Mouse (Mus musculus) hindbrain, embryonic 16.5 days (tissue): ENCODE measurements around the gene S100a11. TPM values are rescaled to one million over a fixed set of nuclear protein-coding genes. Genes with fewer than 3 reads are reported as not detected.
"Not testable (repeated sequence)": the region's sequence is repeated elsewhere in the genome, so short reads cannot be mapped to it uniquely, and the experiment has no call there.

Experiments
- ATAC-seq: fragments of 200-750 bp; cut with Nextera tagmentation; 2 replicates; pipeline ENCODE4 v1.8.0; 2017; ENCODE audit warnings: moderate TSS enrichment, moderate library complexity
- H3K27ac ChIP-seq: fragments of 300-500 bp; sonication (generic); 2 replicates; pipeline ENCODE4 v1.5.1; 2014; ENCODE audit warnings: low read depth, mild to moderate bottlenecking, control low read depth, low read length, moderate library complexity
- H3K27me3 ChIP-seq: fragments of 300-500 bp; sonication (generic); replicated peaks from 2 replicates; pipeline ENCODE4 v1.6.1; 2014; ENCODE audit warnings: low read length; ENCODE audit not compliant: control insufficient read depth, insufficient read depth
- H3K36me3 ChIP-seq: fragments of 300-500 bp; sonication (generic); 2 replicates; pipeline ENCODE4 v1.6.1; 2014; ENCODE audit warnings: mild to moderate bottlenecking, low read length, moderate library complexity, mixed read lengths; ENCODE audit not compliant: control insufficient read depth, insufficient read depth
- H3K4me1 ChIP-seq: fragments of 300-500 bp; sonication (generic); 2 replicates; pipeline ENCODE4 v1.6.1; 2014; ENCODE audit warnings: low read depth, low read length; ENCODE audit not compliant: control insufficient read depth, insufficient read depth
- H3K4me2 ChIP-seq: fragments of 300-500 bp; sonication (generic); 2 replicates; pipeline ENCODE4 v1.6.1; 2014; ENCODE audit warnings: mild to moderate bottlenecking, low read length, control low read depth, moderate library complexity
- H3K4me3 ChIP-seq: fragments of 300-500 bp; sonication (generic); 2 replicates; pipeline ENCODE4 v1.5.1; 2014; ENCODE audit warnings: mild to moderate bottlenecking, low read length, control low read depth, moderate library complexity
- H3K9ac ChIP-seq: fragments of 300-500 bp; sonication (generic); 2 replicates; pipeline ENCODE4 v1.6.1; 2014; ENCODE audit warnings: low read depth, mild to moderate bottlenecking, control low read depth, low read length, moderate library complexity
- H3K9me3 ChIP-seq: fragments of 300-500 bp; sonication (generic); 2 replicates; pipeline ENCODE4 v1.6.1; 2014; ENCODE audit warnings: mild to moderate bottlenecking, low read length, moderate library complexity; ENCODE audit not compliant: control insufficient read depth
- WGBS: fragments of 180-500 bp; shearing (Covaris S2); extraction: QIAGEN DNeasy Blood & Tissue Kit; methylation state at CpG from one replicate; pipeline ENCODE4 v1.1.7; 2014; 5-methylcytosine and 5-hydroxymethylcytosine counted together
- polyA plus RNA-seq: library from polyadenylated mRNA; unstranded; fragments of >200 nt; fragmentation: Nextera tagmentation; extraction: Ambion mirVana; gene quantifications from 2 replicates; pipeline ENCODE4 v1.2.1, GENCODE M21; 2015

S100a11 gene
- polyA plus RNA-seq, 1 experiment from 2014 or later = 173 TPM

GRCm38 (mm10) chr3:93544170-93544569, 23.9 kb downstream of the S100a11 start:
- not testable (repeated sequence) for ATAC-seq, H3K27me3 ChIP-seq, H3K9ac ChIP-seq, H3K4me3 ChIP-seq, H3K9me3 ChIP-seq, H3K36me3 ChIP-seq, H3K27ac ChIP-seq, H3K4me2 ChIP-seq, H3K4me1 ChIP-seq
- WGBS = 87% methylated on average over 6 of the region's 6 CpGs

GRCm38 (mm10) chr3:93547099-93547648, 26.9 kb downstream of the S100a11 start:
- no peaks in the 10 kb centered on the region for H3K9me3 ChIP-seq
- no peaks in the 10 kb centered on the region for H3K4me1 ChIP-seq
- no peaks in the 10 kb centered on the region for H3K27me3 ChIP-seq
- H3K9ac ChIP-seq = no peak overlapping the region
- H3K27ac ChIP-seq = no peak overlapping the region
- no peak overlapping the region for H3K4me3 ChIP-seq
- WGBS = 36% methylated on average over 7 of the region's 7 CpGs
- no peak overlapping the region for H3K4me2 ChIP-seq
- peak; percentile 67; the same call in 1 of the 2 replicates for ATAC-seq
- no peaks in the 10 kb centered on the region for H3K36me3 ChIP-seq

- Histone ChIP-seq H3K27ac (no peak overlapping the region), H3K9me3 (no peaks in the 10 kb centered on the region), H3K4me2 (no peak overlapping the region), H3K27me3 (no peaks in the 10 kb centered on the region), H3K36me3 (no peaks in the 10 kb centered on the region), H3K4me3 (no peak overlapping the region), H3K9ac (no peak overlapping the region), H3K4me1 (no peaks in the 10 kb centered on the region)
- ATAC-seq = no peak
- WGBS = 80% methylated on average over 20 of the region's 20 CpGs
Measured at GRCm38 (mm10) chr3:93547749-93548540, 27.7 kb downstream of the S100a11 start.

- 84% methylated on average over 5 of the region's 6 CpGs for WGBS
Measured at GRCm38 (mm10) chr3:93548541-93549266, 28.4 kb downstream of the S100a11 start.

GRCm38 (mm10) chr3:93549986-93550385, 29.7 kb downstream of the S100a11 start:
- H3K36me3 ChIP-seq = no peaks in the 10 kb centered on the region
- H3K4me1 ChIP-seq = 0 out of 2 replicates have a peak, but pooled peaks cover 4% of the 10 kb centered on the region
- no peak overlapping the region for H3K27ac ChIP-seq
- H3K4me2 ChIP-seq = no peak overlapping the region
- no peaks in the 10 kb centered on the region; the same call in 1 of the 2 replicates for H3K27me3 ChIP-seq
- no peaks in the 10 kb centered on the region for H3K9me3 ChIP-seq
- no peak overlapping the region for H3K4me3 ChIP-seq
- no peak for ATAC-seq
- no peak overlapping the region for H3K9ac ChIP-seq
- WGBS = 83% methylated on average over 4 of the region's 4 CpGs

More at GRCm38 (mm10) chr3:93548541-93549266, 28.4 kb downstream of the S100a11 start:
- no peak for ATAC-seq
- Histone ChIP-seq H3K9me3 (no peaks in the 10 kb centered on the region), H3K27me3 (no peaks in the 10 kb centered on the region), H3K27ac (no peak overlapping the region), H3K9ac (no peak overlapping the region), H3K4me2 (no peak overlapping the region), H3K36me3 (no peaks in the 10 kb centered on the region), H3K4me3 (no peak overlapping the region), H3K4me1 (no peaks in the 10 kb centered on the region)

GRCm38 (mm10) chr3:93551950-93552901, 31.9 kb downstream of the S100a11 start:
- WGBS = 95% methylated on average over 5 of the region's 5 CpGs

GRCm38 (mm10) chr3:93553311-93553710, 33.0 kb downstream of the S100a11 start:
- peaks cover 4% of the 10 kb centered on the region; the same call in 1 of the 2 replicates for H3K4me1 ChIP-seq
- H3K36me3 ChIP-seq = no peaks in the 10 kb centered on the region
- H3K9me3 ChIP-seq = no peaks in the 10 kb centered on the region
- H3K27ac ChIP-seq = no peak overlapping the region
- H3K27me3 ChIP-seq = no peaks in the 10 kb centered on the region; the same call in 1 of the 2 replicates
- WGBS = 96% methylated on average over 2 of the region's 2 CpGs
- no peak overlapping the region for H3K4me3 ChIP-seq
- no peak for ATAC-seq
- H3K9ac ChIP-seq = no peak overlapping the region
- no peak overlapping the region for H3K4me2 ChIP-seq

More at GRCm38 (mm10) chr3:93551950-93552901, 31.9 kb downstream of the S100a11 start:
- Histone ChIP-seq H3K27me3 (no peaks in the 10 kb centered on the region; the same call in 1 of the 2 replicates), H3K4me1 (peaks cover 4% of the 10 kb centered on the region; the same call in 1 of the 2 replicates), H3K9me3 (no peaks in the 10 kb centered on the region), H3K9ac (no peak overlapping the region), H3K36me3 (no peaks in the 10 kb centered on the region), H3K4me3 (no peak overlapping the region), H3K27ac (no peak overlapping the region), H3K4me2 (no peak overlapping the region)
- no peak for ATAC-seq

- WGBS = 68% methylated on average over 9 of the region's 9 CpGs
- no peaks in the 10 kb centered on the region; the same call in 1 of the 2 replicates for H3K27me3 ChIP-seq
- no peaks in the 10 kb centered on the region for H3K36me3 ChIP-seq
- H3K4me3 ChIP-seq = no peak overlapping the region
- ATAC-seq = no peak
- H3K27ac ChIP-seq = no peak overlapping the region
- H3K4me1 ChIP-seq = peaks cover 4% of the 10 kb centered on the region; the same call in 1 of the 2 replicates
- no peaks in the 10 kb centered on the region for H3K9me3 ChIP-seq
- H3K9ac ChIP-seq = no peak overlapping the region
- no peak overlapping the region; the same call in 1 of the 2 replicates for H3K4me2 ChIP-seq
Measured at GRCm38 (mm10) chr3:93553765-93554378, 33.6 kb downstream of the S100a11 start.
